Mouse (Mus musculus) hindbrain, embryonic 10.5 days (tissue): ENCODE data around the gene Adgre5. TPM values are rescaled to one million over a fixed set of nuclear protein-coding genes. Genes with fewer than 3 reads are reported as not detected.
A peak's percentile ranks its signal among the peaks of the same experiment; 100 is the strongest.

ENCODE experiments used
- DNase-seq: peaks from one replicate; pipeline ENCODE4 v3.0.0-alpha.2; 2017; ENCODE audit warnings: low spot score
- H3K27ac ChIP-seq: fragments of 300-500 bp; sonication (generic); 2 replicates; pipeline ENCODE4 v1.5.1; 2016; ENCODE audit warnings: mild to moderate bottlenecking, moderate library complexity
- H3K27me3 ChIP-seq: fragments of 300-500 bp; sonication (generic); 2 replicates; pipeline ENCODE4 v1.6.1; 2016; ENCODE audit warnings: mild to moderate bottlenecking; ENCODE audit not compliant: poor library complexity, insufficient read depth, severe bottlenecking
- H3K36me3 ChIP-seq: fragments of 300-500 bp; sonication (generic); 2 replicates; pipeline ENCODE4 v1.6.1; 2016; ENCODE audit warnings: mild to moderate bottlenecking, moderate library complexity
- H3K4me1 ChIP-seq: fragments of 300-500 bp; sonication (generic); replicated peaks from 2 replicates; pipeline ENCODE4 v1.6.1; 2016; ENCODE audit warnings: mild to moderate bottlenecking
- H3K4me3 ChIP-seq: fragments of 300-500 bp; sonication (generic); 2 replicates; pipeline ENCODE4 v1.5.1; 2016; ENCODE audit warnings: mild to moderate bottlenecking, moderate library complexity
- H3K9me3 ChIP-seq: fragments of 300-500 bp; sonication (generic); 2 replicates; pipeline ENCODE4 v1.6.1; 2016; ENCODE audit warnings: mild to moderate bottlenecking, moderate library complexity
- whole genome bisulfite sequencing: fragments of 180-500 bp; shearing (Covaris S2); methylation state at CpG from one replicate; pipeline ENCODE4 v1.1.7; 2016; 5-methylcytosine and 5-hydroxymethylcytosine counted together
- polyA plus RNA-seq: library from polyadenylated mRNA; unstranded; fragments of >200 nt; fragmentation: Nextera tagmentation; extraction: Ambion mirVana; gene quantifications from 2 replicates; pipeline ENCODE4 v1.2.1, GENCODE M21; 2016

Gene Adgre5
- polyA plus RNA-seq, 1 experiment from 2014 or later: 9.3 TPM

- Histone ChIP-seq H3K4me1 (no peaks in the 10 kb centered on the region), H3K9me3 (peaks cover 2% of the 10 kb centered on the region; the same call in 1 of the 2 replicates), H3K27ac (no peak overlapping the region), H3K4me3 (no peak overlapping the region), H3K36me3 (no peaks in the 10 kb centered on the region), H3K27me3 (peaks cover 19% of the 10 kb centered on the region)
- no peak for DNase-seq
- WGBS: 72% methylated on average over 5 of the region's 5 CpGs
Observed at GRCm38 (mm10) chr8:83731906-83732305, 9.2 kb downstream of the Adgre5 start.

DNA sequence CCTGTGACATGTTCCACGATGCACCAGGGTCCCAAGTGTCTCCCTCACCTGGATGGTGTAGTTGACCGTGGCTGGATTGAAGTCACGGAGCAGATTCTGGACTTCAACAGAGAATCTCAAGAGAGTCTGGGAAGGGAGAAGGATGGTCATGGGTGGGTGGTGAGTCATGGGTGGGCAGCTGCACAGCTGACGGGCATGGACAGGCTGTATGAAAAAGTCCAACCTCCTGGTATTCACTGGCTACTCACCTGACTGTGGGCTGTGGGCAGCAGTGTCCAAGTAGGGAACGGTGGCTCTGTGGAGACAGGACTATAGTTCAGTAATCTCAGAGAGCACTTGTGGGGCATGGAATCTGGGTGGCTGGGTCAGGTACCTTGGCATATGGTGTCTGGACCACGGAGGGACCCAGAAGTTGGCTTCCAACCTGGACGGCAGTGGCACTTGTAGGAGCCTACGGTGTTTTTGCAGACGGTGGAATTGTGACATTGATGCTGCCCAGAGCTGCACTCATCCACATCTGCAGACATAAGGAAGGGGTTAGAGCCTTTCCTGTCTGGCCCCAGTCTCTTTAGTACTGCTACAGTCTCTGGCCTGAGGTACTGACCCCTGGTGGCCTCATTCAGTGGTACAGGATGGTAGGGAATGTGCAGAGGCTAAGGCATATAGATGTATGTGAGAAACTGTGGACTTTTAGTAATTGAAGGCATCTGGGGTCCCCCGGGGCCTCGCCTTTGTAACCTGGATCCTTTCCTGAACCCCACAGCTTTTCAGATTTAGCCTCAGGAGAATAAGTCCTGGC is 11.9 kb downstream of the Adgre5 start:
- H3K27me3 ChIP-seq: peaks cover 10% of the 10 kb centered on the region
- no peak overlapping the region for H3K4me3 ChIP-seq
- WGBS: 79% methylated on average over 11 of the region's 11 CpGs
- H3K9me3 ChIP-seq: no peaks in the 10 kb centered on the region
- H3K4me1 ChIP-seq: no peaks in the 10 kb centered on the region
- H3K27ac ChIP-seq: no peak overlapping the region
- peak; percentile 63 for DNase-seq
- H3K36me3 ChIP-seq: peaks cover 23% of the 10 kb centered on the region

DNA sequence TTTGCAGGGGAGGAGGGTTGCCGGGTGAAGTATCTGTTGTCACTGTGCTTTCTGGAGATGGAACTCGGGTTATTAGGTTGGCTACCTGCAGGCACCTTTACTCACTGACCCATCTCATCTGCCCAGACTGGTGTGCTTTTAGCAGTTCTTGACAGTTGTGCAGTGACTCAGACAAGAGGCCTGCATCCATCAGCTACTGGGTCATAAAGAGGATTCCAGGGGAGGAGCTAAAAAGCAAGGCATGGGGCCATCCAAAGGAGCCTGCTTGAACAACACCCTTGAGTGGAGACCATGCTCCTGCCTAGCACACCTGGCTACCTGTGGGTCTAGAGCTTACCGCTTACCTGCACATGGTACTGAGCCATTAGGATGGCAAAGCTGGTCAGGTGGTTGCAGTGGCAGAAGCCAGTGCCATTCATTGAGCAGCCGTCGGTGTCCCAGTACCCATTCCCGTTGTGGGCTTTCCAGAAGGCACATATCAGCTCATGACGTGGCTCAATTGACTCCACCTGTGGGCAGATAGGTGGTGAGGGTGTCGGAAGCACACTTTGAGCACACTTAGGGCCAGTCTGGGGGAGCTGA is 15.5 kb downstream of the Adgre5 start:
- Histone ChIP-seq H3K27me3 (no peaks in the 10 kb centered on the region), H3K4me1 (no peaks in the 10 kb centered on the region), H3K27ac (no peak overlapping the region), H3K36me3 (peaks cover 59% of the 10 kb centered on the region), H3K4me3 (no peak overlapping the region), H3K9me3 (no peaks in the 10 kb centered on the region)
- 94% methylated on average over 8 of the region's 8 CpGs for WGBS
- no peak for DNase-seq

DNA sequence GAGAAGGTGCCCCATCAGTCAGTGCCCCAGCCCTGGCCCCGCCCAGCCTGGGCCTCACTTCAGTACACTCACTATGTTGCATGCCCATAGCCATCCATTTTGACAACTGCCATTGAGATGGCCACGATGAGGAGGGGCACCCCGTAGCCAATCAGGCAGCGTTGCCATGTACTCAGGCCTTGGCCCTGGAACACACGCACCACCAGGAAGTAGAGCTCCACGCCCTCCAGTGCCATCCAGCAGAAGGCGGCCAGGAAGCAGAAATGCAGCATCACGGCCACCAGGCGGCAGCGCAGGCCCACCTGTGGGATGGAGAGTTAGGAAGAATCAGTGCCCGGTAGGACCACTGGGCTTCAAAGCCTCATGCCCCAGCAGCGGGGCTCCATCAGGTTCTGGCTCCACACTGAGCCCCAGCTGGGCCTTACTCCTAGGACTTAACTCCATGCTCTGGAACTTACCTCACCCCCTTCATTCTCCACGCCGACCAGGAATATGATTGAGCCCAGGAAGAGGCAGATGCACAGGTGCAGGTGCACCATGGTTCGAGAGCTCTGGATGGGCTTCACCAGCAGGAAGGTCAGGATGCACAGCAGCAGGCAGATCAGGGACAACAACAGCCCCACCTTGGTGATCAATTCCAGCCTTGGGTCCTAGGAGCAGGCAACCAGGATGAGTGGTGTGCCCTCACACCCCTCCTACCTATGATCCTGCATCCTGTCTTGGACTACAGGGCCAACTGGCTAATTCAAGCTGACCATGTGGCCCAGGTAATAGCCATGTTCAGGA is 16.2 kb downstream of the Adgre5 start:
- Histone ChIP-seq H3K9me3 (no peaks in the 10 kb centered on the region), H3K27me3 (no peaks in the 10 kb centered on the region), H3K36me3 (peaks cover 66% of the 10 kb centered on the region), H3K27ac (no peak overlapping the region), H3K4me3 (no peak overlapping the region), H3K4me1 (no peaks in the 10 kb centered on the region)
- DNase-seq: peak; percentile 76
- 57% methylated on average over 15 of the region's 15 CpGs for WGBS

- WGBS: 93% methylated on average over 11 of the region's 11 CpGs
- Histone ChIP-seq H3K4me3 (no peak overlapping the region), H3K27ac (no peak overlapping the region), H3K27me3 (no peaks in the 10 kb centered on the region), H3K36me3 (peaks cover 77% of the 10 kb centered on the region), H3K9me3 (no peaks in the 10 kb centered on the region), H3K4me1 (no peaks in the 10 kb centered on the region)
- no peak for DNase-seq
Observed at GRCm38 (mm10) chr8:83723447-83724083, 17.6 kb downstream of the Adgre5 start.

DNA sequence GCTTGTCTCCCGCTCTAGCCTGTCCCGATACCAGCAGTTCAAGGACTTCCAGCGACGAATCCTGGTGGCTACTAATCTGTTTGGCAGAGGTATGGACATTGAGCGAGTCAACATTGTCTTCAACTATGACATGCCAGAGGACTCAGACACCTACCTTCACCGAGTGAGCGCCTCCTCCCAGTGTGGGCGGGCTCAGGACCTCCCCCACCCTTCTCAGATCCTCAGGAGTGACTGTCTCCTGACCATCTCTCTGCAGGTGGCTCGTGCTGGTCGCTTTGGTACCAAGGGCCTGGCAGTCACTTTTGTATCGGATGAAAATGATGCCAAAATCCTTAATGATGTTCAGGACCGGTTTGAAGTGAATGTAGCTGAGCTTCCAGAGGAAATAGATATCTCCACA is 18.5 kb downstream of the Adgre5 start:
- Histone ChIP-seq H3K27ac (no peak overlapping the region), H3K27me3 (no peaks in the 10 kb centered on the region), H3K36me3 (peaks cover 77% of the 10 kb centered on the region), H3K4me1 (no peaks in the 10 kb centered on the region), H3K9me3 (no peaks in the 10 kb centered on the region), H3K4me3 (no peak overlapping the region)
- WGBS: 90% methylated on average over 12 of the region's 12 CpGs
- DNase-seq: no peak

- WGBS: 94% methylated on average over 25 of the region's 25 CpGs
- Histone ChIP-seq H3K27ac (no peak overlapping the region), H3K9me3 (no peaks in the 10 kb centered on the region), H3K4me3 (no peak overlapping the region), H3K27me3 (no peaks in the 10 kb centered on the region), H3K36me3 (peaks cover 77% of the 10 kb centered on the region), H3K4me1 (peaks cover 10% of the 10 kb centered on the region)
- DNase-seq: no peak
Observed at GRCm38 (mm10) chr8:83721405-83722025, 19.6 kb downstream of the Adgre5 start.

DNA sequence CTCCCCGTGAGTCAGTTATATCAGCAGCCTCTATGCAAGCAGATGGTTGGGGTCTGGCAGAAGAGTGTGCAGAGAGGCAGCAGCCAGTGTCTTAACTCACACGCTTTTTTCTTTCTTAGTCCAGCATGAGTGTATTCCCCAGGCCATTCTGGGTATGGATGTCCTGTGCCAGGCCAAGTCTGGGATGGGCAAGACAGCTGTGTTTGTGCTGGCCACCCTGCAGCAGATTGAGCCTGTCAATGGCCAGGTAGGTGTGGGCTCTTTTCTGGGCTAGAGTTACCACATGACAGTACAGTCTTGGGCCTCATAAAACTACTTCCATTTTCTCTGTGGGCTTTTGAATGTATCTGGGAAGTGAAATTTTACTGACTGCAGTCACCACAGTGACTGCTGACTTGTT is 21.4 kb downstream of the Adgre5 start:
- no peaks in the 10 kb centered on the region for H3K9me3 ChIP-seq

GRCm38 (mm10) chr8:83719048-83719447 is 22.1 kb downstream of the Adgre5 start:
- Histone ChIP-seq H3K4me1 (peaks cover 17% of the 10 kb centered on the region), H3K27ac (no peak overlapping the region), H3K4me3 (no peak overlapping the region), H3K9me3 (no peaks in the 10 kb centered on the region), H3K27me3 (no peaks in the 10 kb centered on the region), H3K36me3 (peaks cover 52% of the 10 kb centered on the region)
- no peak for DNase-seq
- WGBS: 85% methylated on average over 2 of the region's 2 CpGs

More for the DNA sequence above, 21.4 kb downstream of the Adgre5 start:
- peaks cover 17% of the 10 kb centered on the region for H3K4me1 ChIP-seq
- H3K36me3 ChIP-seq: peaks cover 59% of the 10 kb centered on the region
- WGBS: 89% methylated on average over 2 of the region's 2 CpGs
- no peaks in the 10 kb centered on the region for H3K27me3 ChIP-seq
- no peak for DNase-seq
- H3K4me3 ChIP-seq: no peak overlapping the region
- no peak overlapping the region for H3K27ac ChIP-seq

DNA sequence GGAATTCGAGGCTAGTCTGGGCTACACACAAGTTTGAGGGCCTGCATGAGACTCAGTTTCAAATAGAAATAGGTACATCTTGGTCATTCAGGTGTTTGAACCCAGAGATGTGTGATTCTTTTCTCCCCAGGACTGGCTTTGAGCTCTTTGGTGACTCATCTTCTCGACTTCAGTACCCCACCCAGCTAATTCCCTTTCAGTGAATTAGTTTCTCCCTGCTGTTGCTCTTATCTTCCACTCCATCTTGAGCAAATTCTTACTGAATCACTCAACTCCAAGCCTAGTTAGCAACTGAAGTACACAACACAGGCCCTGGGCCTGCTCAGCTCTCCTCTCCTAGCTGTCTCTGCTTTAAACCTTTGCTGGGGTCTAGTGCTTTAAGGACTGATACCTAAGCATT is 24.6 kb downstream of the Adgre5 start:
- Histone ChIP-seq H3K4me3 (peak overlapping the region; percentile 81), H3K4me1 (peaks cover 17% of the 10 kb centered on the region), H3K27me3 (no peaks in the 10 kb centered on the region), H3K27ac (no peak overlapping the region), H3K9me3 (no peaks in the 10 kb centered on the region), H3K36me3 (peaks cover 27% of the 10 kb centered on the region)
- WGBS: 75% methylated on average over 2 of the region's 2 CpGs
- no peak for DNase-seq

- Histone ChIP-seq H3K27ac (peak overlapping the region; percentile 99), H3K4me1 (peaks cover 17% of the 10 kb centered on the region), H3K36me3 (peaks cover 19% of the 10 kb centered on the region), H3K9me3 (no peaks in the 10 kb centered on the region), H3K4me3 (peak overlapping the region; percentile 81), H3K27me3 (no peaks in the 10 kb centered on the region)
- no peak for DNase-seq
- 1% methylated on average over 17 of the region's 17 CpGs for WGBS
Observed at GRCm38 (mm10) chr8:83715771-83716170, 25.4 kb downstream of the Adgre5 start.

DNA sequence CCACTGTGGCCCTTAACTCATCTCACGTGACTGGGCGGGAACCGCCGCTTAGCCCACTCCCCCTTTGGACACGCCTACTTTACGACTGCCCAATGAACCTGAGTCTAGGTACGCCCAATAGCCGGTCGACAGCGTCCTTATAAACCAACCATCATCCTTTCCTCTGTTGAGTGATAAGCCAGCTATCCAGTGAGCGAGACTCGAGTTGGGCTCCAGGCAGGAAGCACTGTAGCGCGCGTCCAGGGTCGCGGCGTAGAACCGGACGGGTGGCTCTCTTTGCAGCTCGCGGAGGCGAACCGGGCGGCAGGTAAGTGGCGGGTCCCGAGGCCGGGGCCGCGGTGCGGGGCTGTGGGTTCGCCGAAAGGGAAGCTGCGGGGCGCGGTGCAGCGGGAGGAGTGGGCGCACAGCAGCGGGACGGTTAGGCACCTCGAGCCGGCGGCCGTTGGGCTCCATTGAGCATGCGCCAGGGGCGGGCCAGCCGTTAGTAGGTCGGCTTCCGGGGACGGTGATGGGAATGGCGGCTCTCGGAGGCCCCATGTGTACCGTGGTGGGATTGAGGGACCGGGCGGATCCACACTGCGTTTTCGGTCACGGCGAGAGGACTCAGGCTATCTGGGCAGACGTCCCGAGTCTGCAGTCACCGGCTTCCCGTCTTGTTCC is 26.0 kb downstream of the Adgre5 start, which contains the start of gene Ddx39:
Gene Ddx39, plus strand, starts transcription at position 147 of the 660 bp plus-strand sequence.
- Histone ChIP-seq H3K36me3 (peaks cover 13% of the 10 kb centered on the region), H3K4me1 (peaks cover 17% of the 10 kb centered on the region), H3K27ac (peak within 1 kb of the TSS; percentile 99), H3K4me3 (peak within 1 kb of the TSS; percentile 81), H3K27me3 (no peaks in the 10 kb centered on the region), H3K9me3 (no peaks in the 10 kb centered on the region)
- peak; percentile 95 for DNase-seq
- under 1% methylated on average over 63 of the region's 63 CpGs for WGBS
